Mouse (Mus musculus): ENCODE measurements around the gene Ptprr. TPM values are rescaled to one million over a fixed set of nuclear protein-coding genes. Genes with fewer than 3 reads are reported as not detected.

Gene Ptprr
- polyA plus RNA-seq, 1 experiment from 2014 or later = 2.9 TPM

GRCm38 (mm10) chr10:116108730-116109129 lies 90.7 kb downstream of the Ptprr start:
- Histone ChIP-seq H3K27ac (ENCODE audit: low read depth, low read length) (no peak overlapping the region), H3K4me3 (ENCODE audit: low read depth, low read length) (no peak overlapping the region), H3K27me3 (ENCODE audit: control insufficient read depth, insufficient read depth, low read length) (no peaks in the 10 kb centered on the region), H3K36me3 (ENCODE audit: control insufficient read depth, insufficient read depth, low read length) (no peaks in the 10 kb centered on the region), H3K4me1 (ENCODE audit: control insufficient read depth, insufficient read depth, low read length) (no peaks in the 10 kb centered on the region), H3K4me2 (no peak overlapping the region), H3K9ac (ENCODE audit: low read length) (no peak overlapping the region), H3K9me3 (ENCODE audit: control insufficient read depth, low read length) (peaks cover 3% of the 10 kb centered on the region; the same call in 1 of the 2 replicates)
- DNase-seq (ENCODE audit: low spot score, missing footprints) (no peak), ATAC-seq (ENCODE audit: low FRiP score) (no peak)
- WGBS = 89% methylated on average over 1 of the region's 1 CpGs

DNA sequence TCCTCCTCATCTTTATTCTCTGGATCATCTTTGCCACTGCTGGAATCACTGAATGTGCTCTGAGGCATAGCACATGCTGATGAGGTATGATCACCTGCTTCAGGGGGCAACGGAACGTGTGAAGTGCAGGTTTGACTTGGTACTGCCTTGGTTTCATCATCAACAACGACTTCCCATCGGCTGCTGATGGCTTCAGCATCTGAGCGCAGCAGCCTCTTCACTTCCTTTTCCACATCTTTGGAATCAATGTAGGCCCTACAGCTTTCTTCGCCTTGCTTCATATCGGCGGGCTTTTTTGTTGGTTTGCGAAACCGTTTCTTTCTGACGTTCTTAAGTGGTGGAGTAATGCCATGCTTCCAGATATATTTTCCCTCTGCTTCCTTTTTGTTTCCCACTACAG lies 94.9 kb downstream of the Ptprr start:
- H3K27ac ChIP-seq (ENCODE audit: low read depth, low read length) = no peak overlapping the region
- no peak for ATAC-seq (ENCODE audit: low FRiP score)
- no peak overlapping the region for H3K4me2 ChIP-seq
- peaks cover 5% of the 10 kb centered on the region; the same call in 1 of the 2 replicates for H3K9me3 ChIP-seq (ENCODE audit: control insufficient read depth, low read length)
- no peak overlapping the region for H3K4me3 ChIP-seq (ENCODE audit: low read depth, low read length)
- no peak for DNase-seq (ENCODE audit: low spot score, missing footprints)
- 94% methylated on average over 11 of the region's 11 CpGs for WGBS
- H3K36me3 ChIP-seq (ENCODE audit: control insufficient read depth, insufficient read depth, low read length) = no peaks in the 10 kb centered on the region
- no peaks in the 10 kb centered on the region for H3K4me1 ChIP-seq (ENCODE audit: control insufficient read depth, insufficient read depth, low read length)
- no peaks in the 10 kb centered on the region for H3K27me3 ChIP-seq (ENCODE audit: control insufficient read depth, insufficient read depth, low read length)
- no peak overlapping the region for H3K9ac ChIP-seq (ENCODE audit: low read length)

DNA sequence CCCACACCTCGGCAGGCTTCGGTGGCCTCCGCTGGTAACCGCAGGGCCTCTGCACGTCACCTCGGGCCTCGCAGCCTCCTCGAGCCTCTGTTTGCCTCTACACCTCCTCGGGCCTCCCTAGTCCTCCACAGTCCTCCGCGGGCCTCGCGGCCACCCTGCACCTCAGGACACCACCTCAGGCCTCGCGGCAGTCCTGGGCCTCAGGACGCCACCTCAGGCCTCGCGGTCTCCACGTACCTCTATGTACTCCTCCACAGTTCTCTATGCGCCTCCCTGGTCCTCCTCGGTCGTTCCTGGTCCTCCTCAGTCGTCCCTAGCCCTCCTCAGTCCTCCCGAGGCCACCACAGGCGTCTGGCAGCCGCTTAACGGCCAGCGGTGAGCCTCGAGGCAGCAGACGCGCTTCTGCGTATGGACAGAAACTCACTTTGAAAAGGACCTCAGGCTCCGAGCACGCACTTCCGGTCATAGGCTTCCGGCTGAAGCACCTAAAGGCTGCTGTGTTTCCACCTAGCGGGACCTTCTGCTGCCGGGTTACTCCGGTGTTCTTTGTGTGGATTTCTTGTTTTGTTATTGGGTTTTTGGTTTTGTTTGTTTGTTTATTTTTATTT lies 96.0 kb downstream of the Ptprr start, which contains the start of gene 4933416C03Rik:
TSS of gene 4933416C03Rik (minus strand) at position 51 of the 608 bp plus-strand sequence.
- peaks cover 5% of the 10 kb centered on the region; the same call in 1 of the 2 replicates for H3K9me3 ChIP-seq (ENCODE audit: control insufficient read depth, low read length)
- no peaks in the 10 kb centered on the region for H3K4me1 ChIP-seq (ENCODE audit: control insufficient read depth, insufficient read depth, low read length)
- no peak for ATAC-seq (ENCODE audit: low FRiP score)
- DNase-seq (ENCODE audit: low spot score, missing footprints) = no peak
- H3K9ac ChIP-seq (ENCODE audit: low read length) = no peak within 1 kb of the TSS
- no peak within 1 kb of the TSS for H3K4me3 ChIP-seq (ENCODE audit: low read depth, low read length)
- 94% methylated on average over 39 of the region's 39 CpGs for WGBS
- no peak within 1 kb of the TSS for H3K27ac ChIP-seq (ENCODE audit: low read depth, low read length)
- no peak within 1 kb of the TSS for H3K4me2 ChIP-seq
- H3K27me3 ChIP-seq (ENCODE audit: control insufficient read depth, insufficient read depth, low read length) = no peaks in the 10 kb centered on the region
- H3K36me3 ChIP-seq (ENCODE audit: control insufficient read depth, insufficient read depth, low read length) = no peaks in the 10 kb centered on the region

- Histone ChIP-seq H3K4me2 (no peak overlapping the region), H3K27me3 (ENCODE audit: control insufficient read depth, insufficient read depth, low read length) (no peaks in the 10 kb centered on the region), H3K36me3 (ENCODE audit: control insufficient read depth, insufficient read depth, low read length) (no peaks in the 10 kb centered on the region), H3K4me1 (ENCODE audit: control insufficient read depth, insufficient read depth, low read length) (no peaks in the 10 kb centered on the region), H3K9ac (ENCODE audit: low read length) (no peak overlapping the region), H3K4me3 (ENCODE audit: low read depth, low read length) (no peak overlapping the region), H3K27ac (ENCODE audit: low read depth, low read length) (no peak overlapping the region), H3K9me3 (ENCODE audit: control insufficient read depth, low read length) (peaks cover 5% of the 10 kb centered on the region; the same call in 1 of the 2 replicates)
- no peak for DNase-seq (ENCODE audit: low spot score, missing footprints)
- WGBS = 80% methylated on average over 4 of the region's 4 CpGs
- no peak for ATAC-seq (ENCODE audit: low FRiP score)
Observed at GRCm38 (mm10) chr10:116115881-116116677, 98.1 kb downstream of the Ptprr start.

GRCm38 (mm10) chr10:116117060-116117459 lies 99.0 kb downstream of the Ptprr start:
- no peak overlapping the region for H3K4me3 ChIP-seq (ENCODE audit: low read depth, low read length)
- WGBS = 91% methylated on average over 8 of the region's 8 CpGs
- H3K27me3 ChIP-seq (ENCODE audit: control insufficient read depth, insufficient read depth, low read length) = no peaks in the 10 kb centered on the region

DNA sequence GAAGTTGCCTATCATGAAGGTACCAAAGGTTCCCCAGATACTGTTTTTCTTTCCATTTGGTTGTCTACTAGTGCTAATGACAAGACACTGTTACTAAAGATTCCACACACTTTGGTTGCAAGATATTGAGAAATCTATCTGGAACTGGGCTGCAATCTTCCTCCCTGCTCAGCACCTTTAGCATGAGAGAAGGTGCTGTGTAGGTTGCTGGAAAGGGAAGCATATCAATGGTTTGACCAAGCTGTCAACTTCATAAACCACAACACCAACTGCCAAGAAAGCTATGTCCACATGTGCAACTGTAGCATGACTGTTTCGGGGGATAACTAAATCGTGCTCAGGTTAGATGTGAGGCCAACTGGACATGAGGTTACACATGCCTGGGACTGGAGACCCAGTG lies 103.5 kb downstream of the Ptprr start:
- ATAC-seq (ENCODE audit: low FRiP score) (no peak), DNase-seq (ENCODE audit: low spot score, missing footprints) (no peak)
- Histone ChIP-seq H3K4me1 (ENCODE audit: control insufficient read depth, insufficient read depth, low read length) (no peaks in the 10 kb centered on the region), H3K4me3 (ENCODE audit: low read depth, low read length) (no peak overlapping the region), H3K4me2 (no peak overlapping the region), H3K27me3 (ENCODE audit: control insufficient read depth, insufficient read depth, low read length) (no peaks in the 10 kb centered on the region), H3K27ac (ENCODE audit: low read depth, low read length) (no peak overlapping the region), H3K9ac (ENCODE audit: low read length) (no peak overlapping the region), H3K9me3 (ENCODE audit: control insufficient read depth, low read length) (no peaks in the 10 kb centered on the region), H3K36me3 (ENCODE audit: control insufficient read depth, insufficient read depth, low read length) (no peaks in the 10 kb centered on the region)
- WGBS = 94% methylated on average over 2 of the region's 2 CpGs

More at GRCm38 (mm10) chr10:116117060-116117459, 99.0 kb downstream of the Ptprr start:
- ATAC-seq (ENCODE audit: low FRiP score) (no peak), DNase-seq (ENCODE audit: low spot score, missing footprints) (no peak)
- Histone ChIP-seq H3K36me3 (ENCODE audit: control insufficient read depth, insufficient read depth, low read length) (no peaks in the 10 kb centered on the region), H3K4me2 (no peak overlapping the region), H3K9ac (ENCODE audit: low read length) (no peak overlapping the region), H3K4me1 (ENCODE audit: control insufficient read depth, insufficient read depth, low read length) (no peaks in the 10 kb centered on the region), H3K9me3 (ENCODE audit: control insufficient read depth, low read length) (peaks cover 5% of the 10 kb centered on the region; the same call in 1 of the 2 replicates), H3K27ac (ENCODE audit: low read depth, low read length) (no peak overlapping the region)

- H3K9me3 ChIP-seq (ENCODE audit: control insufficient read depth, low read length) = no peaks in the 10 kb centered on the region
- ATAC-seq (ENCODE audit: low FRiP score) (no peak), DNase-seq (ENCODE audit: low spot score, missing footprints) (no peak)
- H3K4me2 ChIP-seq = no peak overlapping the region
- H3K9ac ChIP-seq (ENCODE audit: low read length) = no peak overlapping the region
- H3K4me3 ChIP-seq (ENCODE audit: low read depth, low read length) = no peak overlapping the region
- H3K27me3 ChIP-seq (ENCODE audit: control insufficient read depth, insufficient read depth, low read length) = no peaks in the 10 kb centered on the region
- H3K4me1 ChIP-seq (ENCODE audit: control insufficient read depth, insufficient read depth, low read length) = no peaks in the 10 kb centered on the region
- 87% methylated on average over 2 of the region's 2 CpGs for WGBS
- no peak overlapping the region for H3K27ac ChIP-seq (ENCODE audit: low read depth, low read length)
- no peaks in the 10 kb centered on the region for H3K36me3 ChIP-seq (ENCODE audit: control insufficient read depth, insufficient read depth, low read length)
Observed at GRCm38 (mm10) chr10:116123808-116124207, 105.8 kb downstream of the Ptprr start.

DNA sequence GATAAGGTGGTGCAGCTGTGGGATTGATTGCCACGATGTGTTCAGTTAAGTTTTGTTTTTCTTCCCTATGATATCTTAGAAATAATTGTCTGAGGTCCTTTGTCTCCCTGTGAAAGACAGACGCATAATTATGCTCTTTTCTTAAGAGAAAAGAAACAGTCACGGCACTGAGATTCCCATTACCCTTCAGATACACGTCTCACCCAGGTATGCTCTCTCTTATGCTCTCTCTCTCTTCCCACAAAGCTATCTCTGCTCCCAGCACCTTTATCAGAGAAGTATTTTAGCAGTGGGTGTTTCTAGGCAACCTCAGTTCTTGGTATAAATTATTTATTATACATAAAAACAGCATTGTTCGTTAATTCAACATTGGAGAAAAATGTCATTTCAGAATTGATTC lies 107.4 kb downstream of the Ptprr start:
- WGBS = 76% methylated on average over 5 of the region's 5 CpGs
- no peak overlapping the region for H3K4me3 ChIP-seq (ENCODE audit: low read depth, low read length)
- no peak for ATAC-seq (ENCODE audit: low FRiP score)
- H3K4me2 ChIP-seq = no peak overlapping the region
- H3K9me3 ChIP-seq (ENCODE audit: control insufficient read depth, low read length) = no peaks in the 10 kb centered on the region
- H3K9ac ChIP-seq (ENCODE audit: low read length) = no peak overlapping the region
- no peak overlapping the region for H3K27ac ChIP-seq (ENCODE audit: low read depth, low read length)
- no peaks in the 10 kb centered on the region for H3K36me3 ChIP-seq (ENCODE audit: control insufficient read depth, insufficient read depth, low read length)
- no peaks in the 10 kb centered on the region for H3K27me3 ChIP-seq (ENCODE audit: control insufficient read depth, insufficient read depth, low read length)
- no peak for DNase-seq (ENCODE audit: low spot score, missing footprints)
- H3K4me1 ChIP-seq (ENCODE audit: control insufficient read depth, insufficient read depth, low read length) = no peaks in the 10 kb centered on the region

DNA sequence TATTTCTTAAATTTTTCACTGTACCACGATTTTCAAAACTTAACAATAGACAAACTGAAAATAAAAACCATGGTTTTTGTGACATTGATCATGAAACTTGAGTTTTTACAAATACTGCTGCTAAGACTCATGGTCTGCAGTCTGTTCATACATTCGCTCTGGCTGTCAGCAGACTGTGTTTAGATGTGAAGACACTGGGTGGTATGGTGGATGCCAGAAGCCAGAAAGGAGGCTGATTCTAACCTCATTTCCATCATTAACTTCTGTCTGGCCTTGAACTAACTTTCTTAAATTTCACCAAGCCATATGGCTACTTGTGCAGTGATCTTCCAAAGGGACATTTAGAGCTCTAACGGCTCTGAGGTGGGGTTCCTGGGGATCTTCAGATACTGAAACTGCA lies 112.4 kb downstream of the Ptprr start:
- H3K9me3 ChIP-seq (ENCODE audit: control insufficient read depth, low read length) = no peaks in the 10 kb centered on the region
- no peak overlapping the region for H3K9ac ChIP-seq (ENCODE audit: low read length)
- H3K27ac ChIP-seq (ENCODE audit: low read depth, low read length) = no peak overlapping the region
- no peak overlapping the region for H3K4me3 ChIP-seq (ENCODE audit: low read depth, low read length)
- ATAC-seq (ENCODE audit: low FRiP score) (no peak), DNase-seq (ENCODE audit: low spot score, missing footprints) (no peak)
- no peaks in the 10 kb centered on the region for H3K36me3 ChIP-seq (ENCODE audit: control insufficient read depth, insufficient read depth, low read length)
- 85% methylated on average over 3 of the region's 3 CpGs for WGBS
- H3K4me2 ChIP-seq = no peak overlapping the region
- no peaks in the 10 kb centered on the region for H3K27me3 ChIP-seq (ENCODE audit: control insufficient read depth, insufficient read depth, low read length)
- H3K4me1 ChIP-seq (ENCODE audit: control insufficient read depth, insufficient read depth, low read length) = no peaks in the 10 kb centered on the region

Data from midbrain, embryonic 11.5 days (tissue).